Mouse (Mus musculus): ENCODE data around the gene Pim3.

Pim3 gene

DNA sequence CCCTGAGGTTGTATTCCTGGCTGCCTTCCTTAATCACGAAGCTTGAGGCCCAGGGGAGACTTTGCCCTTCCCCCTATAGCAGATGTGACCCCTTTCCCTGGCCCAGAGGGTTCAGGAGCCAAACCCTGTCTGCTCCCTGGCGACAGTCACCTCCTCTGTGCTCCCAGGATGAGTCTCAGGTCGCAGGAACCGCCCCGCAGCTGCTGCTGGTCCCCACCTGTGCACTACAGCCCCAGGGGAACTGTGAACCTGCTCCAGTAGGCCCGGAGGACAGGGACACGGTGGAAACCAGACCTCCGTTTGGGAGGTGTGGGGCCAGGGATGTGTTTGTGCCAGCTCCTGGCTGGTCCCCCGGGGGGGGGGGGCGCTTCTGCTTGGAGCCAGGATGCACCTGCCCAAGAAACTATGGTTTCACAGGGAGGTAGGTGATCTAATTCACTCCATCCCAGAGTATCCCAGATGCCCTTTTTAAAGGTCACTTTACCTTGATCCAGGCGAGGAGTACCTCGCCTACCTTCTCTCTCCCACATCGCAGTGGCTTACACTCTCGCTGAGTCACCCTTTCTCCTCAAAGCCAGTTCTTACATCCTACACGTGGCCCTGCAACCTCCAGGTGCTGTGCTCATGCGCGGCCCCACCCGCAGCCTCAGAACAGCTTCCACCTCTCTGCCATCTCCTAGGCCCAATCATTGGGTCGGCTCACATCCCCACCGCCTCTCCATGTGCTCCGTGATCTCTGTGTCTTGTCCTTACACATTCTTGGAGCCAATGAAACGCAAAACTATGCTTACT lies 19.5 kb downstream of the Pim3 start:
- no peak for DNase-seq (ENCODE audit: low read depth)

DNA sequence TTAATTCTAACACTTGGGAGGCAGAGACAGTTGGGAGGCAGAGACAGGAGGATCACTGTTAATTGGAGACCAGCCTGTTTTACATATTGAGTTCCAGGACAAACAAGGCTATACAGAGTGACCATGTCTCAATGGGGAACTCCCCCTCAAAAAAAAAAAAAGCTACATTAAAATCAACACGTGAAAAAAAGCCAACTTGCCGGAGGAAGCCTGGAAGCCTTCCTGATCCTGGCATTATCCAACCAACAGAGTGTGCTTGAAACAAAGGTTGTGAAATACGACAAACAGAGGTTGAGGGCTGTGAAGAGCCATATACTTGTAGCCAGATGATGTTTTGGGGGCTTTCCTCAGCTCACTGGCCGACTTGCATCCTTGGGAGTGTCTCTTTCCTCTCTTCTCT lies 20.9 kb downstream of the Pim3 start:
- DNase-seq (ENCODE audit: low read depth), result no peak

DNA sequence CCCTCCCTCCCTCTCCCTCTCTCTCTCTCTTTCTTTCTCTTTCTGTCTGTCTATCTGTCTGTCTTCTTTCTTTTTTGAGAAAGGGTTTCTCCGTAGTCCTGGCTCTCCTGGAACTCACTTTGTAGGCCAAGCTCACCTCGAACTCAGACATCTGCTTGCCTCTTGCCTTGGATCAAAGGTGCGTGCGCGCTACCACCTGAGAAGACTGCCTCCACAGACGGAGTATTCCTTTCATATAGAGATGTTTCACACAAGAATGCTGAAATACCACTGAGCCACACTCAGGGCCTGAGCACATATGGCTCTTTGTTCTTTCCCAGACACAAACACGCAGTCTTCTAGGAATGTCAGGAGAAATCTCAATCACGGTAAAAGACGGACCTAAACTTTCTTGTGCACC lies 21.4 kb downstream of the Pim3 start:
- no peak for DNase-seq (ENCODE audit: low read depth)

DNA sequence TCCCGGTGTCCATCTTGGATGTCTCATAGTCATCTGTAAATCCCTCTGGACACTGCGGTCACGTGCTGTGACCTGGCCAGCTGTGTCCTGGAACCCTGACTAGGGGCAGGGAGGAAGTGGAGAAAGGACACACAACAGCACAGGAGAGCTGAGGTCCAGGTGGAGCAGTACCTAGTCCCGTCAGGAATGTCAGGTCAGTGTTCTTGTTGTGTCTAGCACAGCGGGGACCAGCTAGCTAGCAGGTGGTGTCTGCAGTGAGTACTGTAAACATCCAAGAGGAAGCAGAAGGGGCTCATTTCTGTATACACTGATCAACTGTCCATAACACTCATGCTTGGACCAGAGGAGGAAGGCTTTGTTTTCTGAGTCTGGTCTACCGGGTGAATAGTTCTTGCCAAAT lies 23.4 kb downstream of the Pim3 start:
- no peak for DNase-seq (ENCODE audit: low read depth)

DNA sequence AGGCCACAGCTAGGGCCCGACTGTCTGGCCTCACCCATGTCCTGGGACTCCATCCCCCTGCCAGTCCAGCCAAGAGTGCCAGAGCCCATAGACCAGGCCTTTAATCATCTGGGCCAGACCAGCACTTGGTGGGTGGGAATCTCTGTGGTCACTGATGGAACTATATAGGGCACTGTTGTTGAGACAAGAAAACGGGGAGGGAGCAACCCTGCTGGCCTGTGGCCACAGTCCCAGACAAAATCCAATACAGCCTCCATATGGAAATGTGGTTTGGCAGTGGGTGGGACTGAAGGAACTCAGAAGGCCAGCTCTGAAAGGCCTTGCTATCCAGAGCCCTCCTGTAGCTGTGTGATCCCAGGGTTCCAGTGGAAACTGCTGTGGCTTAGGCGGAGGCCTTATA lies 27.0 kb downstream of the Pim3 start:
- no peak for DNase-seq (ENCODE audit: low read depth)

DNA sequence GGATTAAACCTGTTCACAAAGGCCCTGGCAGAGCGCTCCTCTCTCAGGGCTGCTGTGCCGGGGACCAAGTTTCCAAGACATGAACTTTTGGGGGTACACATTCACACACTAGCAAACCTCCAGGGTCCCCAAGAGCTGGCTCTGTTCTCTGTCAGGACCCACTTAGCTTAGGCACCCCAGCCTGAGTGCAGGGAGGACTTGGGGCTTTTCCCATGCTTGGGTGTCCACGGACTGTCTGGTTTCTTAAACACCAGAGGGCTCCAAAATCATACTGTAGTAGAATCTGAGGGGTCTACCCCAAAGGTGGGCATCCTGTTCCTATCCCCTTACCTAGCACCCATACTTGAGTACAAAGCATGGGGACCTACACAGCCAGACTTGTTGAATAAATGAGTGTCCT lies 28.0 kb downstream of the Pim3 start:
- no peak for DNase-seq (ENCODE audit: low read depth)

DNA sequence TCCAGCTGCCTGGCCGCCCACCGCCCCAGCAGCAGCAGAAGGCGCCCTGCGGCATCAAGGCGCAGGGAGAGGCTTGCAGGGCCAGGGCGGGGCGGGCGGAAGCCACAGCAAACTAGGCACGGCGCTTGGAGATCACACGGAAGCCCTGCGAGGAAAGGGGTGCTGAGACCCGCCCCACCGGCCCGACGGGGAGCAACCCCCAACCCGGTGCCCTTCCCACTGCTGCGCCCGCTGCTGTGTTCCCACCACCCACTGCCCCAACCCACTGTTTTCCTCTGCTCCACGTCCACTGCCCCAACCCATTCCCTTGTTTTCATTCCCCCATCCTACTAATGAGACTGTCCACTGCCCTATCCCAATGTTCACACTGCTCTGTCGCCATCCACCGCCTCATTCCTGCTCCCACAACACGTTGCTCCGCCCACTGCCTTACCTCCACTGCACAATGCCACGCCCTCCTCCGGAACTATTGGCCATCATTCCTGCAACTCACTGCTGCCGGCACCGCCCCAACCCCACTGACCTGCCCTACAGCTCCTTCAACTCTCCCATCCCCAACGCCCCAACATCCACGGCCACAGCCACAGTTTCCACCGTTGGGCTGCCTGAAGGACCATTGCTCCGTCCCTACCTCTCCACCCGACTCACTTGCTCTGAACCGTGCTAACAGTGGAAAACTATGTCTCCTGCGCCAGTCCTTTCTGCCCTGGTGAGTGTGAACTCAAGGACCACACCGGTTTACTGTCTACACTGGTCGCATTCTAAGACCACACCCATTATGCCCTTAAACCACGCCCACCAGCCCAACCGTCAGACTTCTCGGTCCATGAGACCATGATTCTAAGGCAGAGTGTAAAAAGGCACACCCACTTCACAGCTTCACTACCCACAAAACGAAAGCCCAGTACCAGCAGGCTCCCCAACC lies 29.0 kb downstream of the Pim3 start:
- DNase-seq (ENCODE audit: low read depth), result peak; percentile 65

DNA sequence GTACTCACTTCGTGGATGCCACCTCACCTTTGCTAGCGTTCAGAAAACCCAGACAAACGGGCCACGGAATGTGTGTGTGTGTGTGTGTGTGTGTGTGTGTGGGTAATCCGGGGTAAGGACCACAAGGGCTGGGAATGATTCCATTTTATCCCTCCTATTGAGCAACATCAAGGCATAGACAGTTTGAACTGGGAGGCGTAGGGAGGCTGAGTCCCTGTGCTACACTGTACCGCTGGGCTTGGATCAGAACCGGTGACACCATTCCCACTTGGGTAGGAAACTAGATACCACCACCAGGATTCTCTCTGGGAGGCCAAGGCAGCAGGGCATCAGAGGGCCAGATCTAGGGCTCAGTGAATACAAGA lies 29.7 kb downstream of the Pim3 start:
- no peak for DNase-seq (ENCODE audit: low read depth)

DNA sequence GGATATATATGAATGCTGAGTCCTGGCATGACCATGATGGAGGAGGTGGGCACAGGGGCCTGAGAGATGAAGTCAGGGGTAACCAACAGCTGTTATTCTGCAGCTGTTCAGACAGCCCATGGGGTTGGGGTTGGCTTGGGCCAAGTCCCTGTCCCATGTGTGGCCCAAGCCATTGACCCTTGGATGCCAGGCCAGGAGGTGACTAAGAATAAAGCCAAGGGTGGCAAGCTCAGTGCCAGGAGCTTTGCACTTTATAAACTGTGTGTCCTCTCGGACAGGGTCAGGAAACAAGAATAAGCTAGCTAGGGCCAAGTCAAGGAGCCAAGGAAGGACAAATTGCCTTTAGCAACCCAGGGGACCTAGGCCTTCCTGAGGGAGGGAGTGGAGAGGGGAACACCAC lies 30.3 kb downstream of the Pim3 start:
- no peak for DNase-seq (ENCODE audit: low read depth)

DNA sequence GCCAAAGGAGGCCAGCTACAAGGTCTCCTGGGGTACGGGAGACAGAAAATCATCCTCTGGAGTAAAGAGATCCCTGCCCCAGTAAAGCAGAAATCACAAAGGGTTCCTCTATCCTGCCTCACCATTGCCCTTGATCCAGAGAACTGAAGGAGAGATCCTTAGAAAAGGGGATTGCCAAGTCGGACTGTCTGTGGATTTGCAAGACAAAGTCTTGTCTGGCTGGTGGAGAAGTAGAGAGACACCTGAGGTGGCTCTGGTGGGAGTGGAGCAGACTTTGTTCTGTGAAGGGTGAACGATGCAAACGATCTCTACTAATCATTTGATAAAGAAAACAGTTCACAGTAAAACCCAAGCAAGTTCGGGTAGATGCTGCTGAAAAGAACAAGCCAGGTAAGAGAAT lies 30.9 kb downstream of the Pim3 start:
- DNase-seq (ENCODE audit: low read depth), result no peak

DNA sequence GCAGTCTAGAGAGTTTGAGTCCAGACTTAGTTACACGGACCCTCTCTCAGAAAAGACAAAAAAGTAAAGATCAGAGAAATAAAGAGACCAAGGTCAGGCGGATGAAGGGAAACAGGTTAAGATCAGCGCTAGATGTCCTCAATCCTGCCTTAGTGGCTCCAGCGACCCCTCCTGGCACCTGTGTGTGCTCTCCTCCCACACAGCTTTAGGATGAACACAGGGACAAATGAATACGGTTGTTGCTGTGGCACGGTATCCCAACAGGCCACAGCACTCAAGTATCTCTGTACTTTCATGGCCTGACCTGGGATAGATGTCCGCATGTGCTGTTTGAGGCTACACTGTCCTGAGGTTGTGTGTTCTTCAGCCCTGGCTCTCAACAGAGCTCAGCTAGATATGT lies 33.1 kb downstream of the Pim3 start:
- no peak for DNase-seq (ENCODE audit: low read depth)

DNA sequence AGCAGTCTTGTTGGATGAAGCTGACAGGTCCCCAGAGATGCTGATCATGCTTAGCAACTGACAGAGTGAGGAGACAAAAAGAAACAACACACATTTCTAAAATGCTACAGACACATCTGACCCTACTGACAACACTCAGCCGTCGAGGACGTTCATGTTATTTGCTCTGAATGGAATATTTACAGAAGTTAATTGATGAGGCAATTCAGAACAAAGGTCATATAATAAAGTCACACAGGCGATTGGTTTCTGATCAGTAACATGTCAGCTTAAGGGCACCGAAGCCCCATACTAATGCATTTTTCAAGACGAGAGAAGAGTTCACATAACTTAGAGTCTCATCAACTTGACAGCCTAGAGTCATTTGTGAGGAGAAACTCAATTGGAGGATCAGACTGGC lies 33.9 kb downstream of the Pim3 start:
- no peak for DNase-seq (ENCODE audit: low read depth)

DNA sequence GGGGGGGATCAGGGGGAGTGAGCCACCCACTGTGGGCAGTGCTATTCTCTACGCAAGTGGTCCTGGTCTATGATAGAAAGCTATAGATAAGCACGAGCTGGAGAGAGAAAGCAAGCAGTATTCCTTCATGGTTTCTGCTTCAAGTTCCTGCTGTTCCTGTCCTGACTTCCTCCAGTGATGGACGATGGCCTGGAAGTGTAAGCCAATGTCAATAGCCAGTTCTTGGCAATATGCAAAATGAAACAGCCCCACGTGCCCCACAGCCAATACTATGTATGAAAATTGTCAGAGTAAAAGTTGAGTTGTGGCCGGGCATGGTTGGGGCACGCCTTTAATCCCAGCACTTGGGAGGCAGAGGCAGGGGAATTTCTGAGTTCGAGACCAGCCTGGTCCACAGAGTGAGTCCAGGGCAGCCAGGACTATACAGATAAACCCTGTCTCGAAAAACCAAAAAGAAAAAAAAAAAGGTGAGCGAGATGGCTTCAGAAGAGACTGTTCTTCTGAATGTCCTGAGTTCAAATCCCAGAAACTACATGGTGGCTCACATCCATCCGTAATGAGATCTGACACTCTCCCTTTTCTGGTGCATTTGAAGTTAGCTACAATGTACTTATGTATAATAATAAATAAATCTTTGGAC lies 34.5 kb downstream of the Pim3 start:
- DNase-seq (ENCODE audit: low read depth), result no peak

DNA sequence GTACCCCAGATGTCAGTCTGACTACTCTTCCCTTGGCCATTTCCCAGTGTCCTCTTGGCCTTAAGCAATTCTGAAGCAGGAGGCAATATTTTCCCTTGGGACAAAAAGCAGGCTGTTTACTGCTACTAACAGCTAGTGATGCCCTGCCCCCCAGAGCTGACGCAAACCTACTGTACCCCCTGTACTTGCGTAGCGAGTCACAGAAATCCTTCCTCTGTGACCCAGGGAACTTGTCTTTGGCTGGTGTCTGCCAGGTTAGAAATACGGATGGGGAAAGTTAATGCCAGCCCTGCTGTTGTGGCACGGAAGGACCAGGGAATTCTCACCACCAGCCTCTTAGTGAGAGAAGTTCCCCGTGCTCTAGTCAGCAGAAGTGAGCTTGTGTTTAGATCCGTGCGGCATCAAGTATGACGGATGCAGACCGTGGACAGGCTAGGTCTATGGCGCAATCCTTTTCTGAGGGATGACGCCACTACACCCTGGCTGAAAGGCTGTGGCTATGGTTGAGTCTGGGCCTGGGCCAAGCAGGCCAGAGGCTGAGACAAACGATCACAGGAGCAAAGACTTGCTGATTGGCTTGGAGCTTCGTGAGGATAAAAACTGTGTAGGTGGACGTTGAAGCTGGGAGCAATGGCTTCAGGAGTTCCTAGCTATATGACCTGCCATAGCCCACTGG lies 40.4 kb downstream of the Pim3 start:
- no peak for DNase-seq (ENCODE audit: low read depth)

DNA sequence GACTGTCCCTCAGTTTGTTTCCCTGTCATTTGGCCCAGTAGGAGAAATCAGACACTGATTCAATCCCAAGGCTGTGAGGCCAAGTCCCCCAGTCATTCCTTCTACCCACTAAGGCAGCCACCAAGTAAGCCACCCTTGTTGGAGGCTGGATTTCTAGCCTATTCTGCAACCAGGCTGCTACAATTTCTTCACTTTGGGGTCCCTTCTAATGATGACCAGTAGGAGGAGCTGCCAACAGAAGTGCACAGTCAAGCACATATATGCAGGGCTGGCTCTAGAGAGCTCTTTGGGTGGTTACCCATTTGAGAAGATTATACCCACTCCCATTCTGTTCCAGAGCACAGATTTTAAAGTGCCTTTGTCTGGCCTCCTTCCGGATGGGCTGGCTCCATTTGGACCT lies 41.1 kb downstream of the Pim3 start:
- DNase-seq (ENCODE audit: low read depth), result no peak

DNA sequence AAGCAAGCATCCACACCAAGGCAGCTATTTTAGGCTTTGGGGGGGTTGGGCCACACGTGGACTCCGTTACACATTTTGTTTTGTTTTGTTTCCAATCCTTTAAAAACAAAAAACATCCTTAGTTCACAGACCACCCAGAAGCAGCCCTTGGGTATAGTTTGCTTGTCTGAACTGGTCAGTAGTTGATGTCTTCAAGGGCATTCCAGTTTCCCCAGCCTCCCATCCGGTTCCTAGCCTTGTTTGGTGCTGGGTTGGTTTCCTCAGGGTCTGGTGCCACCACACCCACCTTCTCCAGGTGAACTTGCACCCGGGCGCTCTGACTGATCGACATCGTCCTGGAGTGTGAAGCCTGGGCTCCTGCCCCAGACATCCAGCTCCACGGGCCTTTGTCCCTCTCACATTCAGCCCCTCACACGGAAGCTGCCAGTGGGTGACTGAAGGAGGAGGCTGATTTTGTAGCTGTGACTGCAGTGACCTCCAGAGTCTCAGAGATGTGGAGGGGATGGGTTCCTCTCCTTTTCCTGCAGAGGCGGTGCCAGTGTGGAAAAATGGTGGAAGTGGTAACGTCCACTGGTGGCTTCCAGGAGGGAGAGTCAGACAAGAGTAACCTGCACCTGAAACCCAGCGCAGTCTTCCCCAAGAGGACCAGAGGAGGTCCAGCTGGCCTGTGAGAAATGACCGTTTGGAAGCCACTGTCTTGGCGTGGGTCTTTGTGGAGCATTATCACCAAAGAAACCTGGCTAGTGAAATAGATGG lies 42.2 kb downstream of the Pim3 start:
- DNase-seq (ENCODE audit: low read depth), result no peak

DNA sequence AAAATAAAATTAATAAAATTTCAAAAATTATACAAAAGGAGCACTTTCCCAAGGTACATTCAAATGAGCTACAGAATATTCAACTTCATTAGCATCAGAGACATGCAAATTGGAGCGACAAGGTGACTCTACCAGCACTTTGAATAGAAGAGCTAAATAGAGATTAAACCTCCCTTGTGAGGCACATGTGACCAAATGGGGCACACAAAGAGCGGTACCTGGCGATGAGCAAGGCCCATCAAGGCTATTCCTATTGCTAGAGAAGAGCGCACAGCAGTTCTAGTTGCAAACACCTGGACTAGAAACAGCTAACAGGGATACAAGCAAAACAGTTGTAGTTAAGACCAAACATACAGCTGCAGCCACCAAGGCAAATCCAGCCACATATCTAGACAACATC lies 44.4 kb downstream of the Pim3 start:
- DNase-seq (ENCODE audit: low read depth), result no peak

DNA sequence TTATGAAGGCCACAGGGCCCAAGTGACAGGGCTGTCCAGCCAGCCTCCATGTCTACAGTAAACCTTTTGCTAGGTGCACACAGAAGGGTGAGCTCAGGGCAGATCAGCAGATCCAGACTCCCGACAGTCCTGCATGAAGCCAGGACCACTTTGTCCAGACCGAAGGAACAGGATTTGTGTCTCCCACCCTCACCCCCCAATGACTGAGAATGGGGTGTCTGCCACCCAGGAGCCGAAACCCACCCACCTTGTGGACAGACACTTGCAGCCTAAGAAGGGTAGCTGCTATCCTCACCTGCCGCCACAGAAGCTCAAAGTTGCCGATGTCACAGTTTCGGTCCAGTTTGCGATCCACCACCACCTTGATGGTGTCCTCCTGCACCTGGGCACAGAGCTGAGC lies 53.1 kb downstream of the Pim3 start:
- DNase-seq (ENCODE audit: low read depth), result no peak
